Mouse (Mus musculus) limb, embryonic 12.5 days (tissue): ENCODE results near the gene Insig2. TPM values are rescaled to one million over a fixed set of nuclear protein-coding genes. Genes with fewer than 3 reads are reported as not detected.

Experiments used
- ATAC-seq: fragments of 200-750 bp; cut with Nextera tagmentation; 2 replicates; pipeline ENCODE4 v1.8.0; 2017; ENCODE audit warnings: low read depth, moderate TSS enrichment; ENCODE audit not compliant: insufficient number of reproducible peaks, insufficient read depth, low FRiP score, low TSS enrichment
- H3K27ac ChIP-seq: fragments of 300-500 bp; sonication (generic); 2 replicates; pipeline ENCODE4 v1.5.1; 2016; ENCODE audit warnings: mild to moderate bottlenecking, moderate library complexity
- H3K27me3 ChIP-seq: fragments of 300-500 bp; sonication (generic); 2 replicates; pipeline ENCODE4 v1.6.1; 2016; ENCODE audit warnings: mild to moderate bottlenecking, moderate library complexity
- H3K36me3 ChIP-seq: fragments of 300-500 bp; sonication (generic); 2 replicates; pipeline ENCODE4 v1.6.1; 2016; ENCODE audit warnings: mild to moderate bottlenecking, moderate library complexity
- H3K4me1 ChIP-seq: fragments of 300-500 bp; sonication (generic); replicated peaks from 2 replicates; pipeline ENCODE4 v1.6.1; 2016
- H3K4me2 ChIP-seq: fragments of 300-500 bp; sonication (generic); 2 replicates; pipeline ENCODE4 v1.6.1; 2016; ENCODE audit warnings: mild to moderate bottlenecking, moderate library complexity
- H3K4me3 ChIP-seq: fragments of 300-500 bp; sonication (generic); replicated peaks from 2 replicates; pipeline ENCODE4 v1.5.1; 2016; ENCODE audit warnings: mild to moderate bottlenecking
- H3K9ac ChIP-seq: fragments of 300-500 bp; sonication (generic); replicated peaks from 2 replicates; pipeline ENCODE4 v1.6.1; 2016; ENCODE audit warnings: mild to moderate bottlenecking, moderate library complexity
- H3K9me3 ChIP-seq: fragments of 300-500 bp; sonication (generic); 2 replicates; pipeline ENCODE4 v1.6.1; 2016; ENCODE audit warnings: mild to moderate bottlenecking, moderate library complexity
- WGBS: fragments of 180-500 bp; shearing (Covaris S2); methylation state at CpG from one replicate; pipeline ENCODE4 v1.1.7; 2016; 5-methylcytosine and 5-hydroxymethylcytosine counted together
- polyA plus RNA-seq: library from polyadenylated mRNA; unstranded; fragments of >200 nt; fragmentation: Nextera tagmentation; extraction: Ambion mirVana; gene quantifications from 2 replicates; pipeline ENCODE4 v1.2.1, GENCODE M21; 2016

Gene Insig2
- polyA plus RNA-seq, result 18.8 and 22.3 TPM in 2 replicates

DNA sequence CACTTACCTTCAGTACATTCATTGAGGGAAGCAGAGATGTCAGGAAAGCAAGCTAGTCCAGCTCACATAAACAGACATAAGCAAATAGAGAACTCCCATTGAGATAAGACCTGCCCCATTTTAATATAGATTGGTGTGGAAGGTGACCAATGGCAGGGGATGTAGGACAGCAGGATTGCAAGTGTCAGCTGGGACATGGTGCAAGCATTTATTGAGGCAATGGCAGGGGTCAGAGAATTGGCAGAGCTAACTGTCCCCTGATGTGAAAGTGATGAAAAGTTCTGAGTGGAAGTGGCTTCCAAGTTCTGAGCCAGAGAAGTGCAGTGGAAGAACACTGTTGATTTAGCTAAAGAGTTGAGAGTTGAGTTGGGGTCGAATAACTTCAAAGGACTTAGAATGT, at the start of gene Insig2:
TSS of gene Insig2 (minus strand) at position 105 of the 400 bp plus-strand sequence.
- Histone ChIP-seq H3K4me3 (no peak within 1 kb of the TSS), H3K4me2 (no peak within 1 kb of the TSS), H3K27me3 (no peaks in the 10 kb centered on the region), H3K4me1 (peaks cover 6% of the 10 kb centered on the region), H3K36me3 (no peaks in the 10 kb centered on the region), H3K9me3 (no peaks in the 10 kb centered on the region), H3K27ac (no peak within 1 kb of the TSS), H3K9ac (no peak within 1 kb of the TSS)
- ATAC-seq, result no peak
- 85% methylated on average over 1 of the region's 1 CpGs for WGBS

DNA sequence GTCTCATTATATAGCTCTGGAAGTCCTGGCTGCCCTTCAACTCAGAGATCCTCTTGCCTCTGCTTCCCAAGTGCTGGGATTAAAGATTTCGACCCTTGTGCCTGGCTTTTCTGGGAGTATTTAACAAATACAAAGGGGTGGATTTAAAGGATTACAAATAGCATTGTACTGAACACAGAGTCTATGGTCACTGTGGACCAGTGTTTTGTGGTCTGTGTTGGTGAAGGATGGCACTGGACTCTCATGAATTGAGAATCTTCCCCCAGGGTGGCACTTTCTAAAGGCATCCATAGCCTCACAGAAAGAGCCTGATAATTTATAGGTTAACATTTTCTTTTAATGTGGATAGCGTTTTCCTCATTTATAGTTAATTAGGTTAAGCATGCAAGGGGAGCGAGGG, 49.2 kb upstream of the Insig2 start:
- no peaks in the 10 kb centered on the region for H3K4me1 ChIP-seq
- no peak overlapping the region for H3K4me3 ChIP-seq
- WGBS, result 81% methylated on average over 3 of the region's 3 CpGs
- no peaks in the 10 kb centered on the region for H3K27me3 ChIP-seq
- H3K4me2 ChIP-seq, result no peak overlapping the region
- H3K27ac ChIP-seq, result no peak overlapping the region
- no peak for ATAC-seq
- H3K9me3 ChIP-seq, result no peaks in the 10 kb centered on the region
- H3K36me3 ChIP-seq, result no peaks in the 10 kb centered on the region
- H3K9ac ChIP-seq, result no peak overlapping the region

DNA sequence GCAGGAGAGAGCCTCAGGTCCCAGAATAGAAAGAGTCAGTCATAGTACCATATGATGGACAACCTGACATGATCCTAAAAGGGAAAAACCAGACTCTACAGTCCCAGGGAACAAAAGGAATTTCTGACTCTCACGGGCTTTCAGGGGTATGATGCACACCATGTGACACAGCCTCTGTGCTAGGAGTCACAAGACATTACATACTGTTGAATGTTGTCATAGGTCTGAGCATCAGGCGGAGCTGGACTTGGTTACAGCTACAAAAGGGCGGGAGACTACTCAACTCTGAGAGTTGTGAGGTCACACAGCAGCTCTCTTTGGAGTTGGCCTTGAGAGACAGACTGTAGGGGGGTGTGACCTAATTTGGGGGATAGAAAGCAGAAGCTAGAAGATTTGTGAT, 47.6 kb upstream of the Insig2 start:
- 82% methylated on average over 3 of the region's 3 CpGs for WGBS
- ATAC-seq, result no peak
- Histone ChIP-seq H3K36me3 (no peaks in the 10 kb centered on the region), H3K27ac (no peak overlapping the region), H3K9ac (no peak overlapping the region), H3K4me3 (no peak overlapping the region), H3K27me3 (peaks cover 2% of the 10 kb centered on the region; the same call in 1 of the 2 replicates), H3K4me2 (no peak overlapping the region), H3K9me3 (no peaks in the 10 kb centered on the region), H3K4me1 (no peaks in the 10 kb centered on the region)

DNA sequence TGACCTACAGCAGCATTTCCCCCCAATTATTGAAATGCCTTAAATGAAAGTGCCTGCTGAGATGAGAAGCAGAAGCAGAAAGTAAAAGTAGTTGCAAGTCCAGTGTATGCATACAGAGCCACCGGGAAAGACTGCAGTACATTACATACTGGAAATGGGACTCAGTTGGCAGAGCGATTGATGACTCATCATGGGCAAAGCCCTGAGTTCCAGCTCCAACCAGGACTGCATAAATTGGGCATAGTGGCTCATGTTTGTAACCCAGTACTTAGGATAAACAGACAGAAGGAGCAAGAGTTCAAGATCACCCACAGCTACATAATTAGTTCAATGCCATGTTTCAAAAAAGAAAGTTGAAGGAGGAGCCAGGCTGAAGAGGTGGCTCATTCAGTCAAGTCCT, 45.5 kb upstream of the Insig2 start:
- H3K27me3 ChIP-seq, result peaks cover 4% of the 10 kb centered on the region; the same call in 1 of the 2 replicates
- H3K4me2 ChIP-seq, result no peak overlapping the region
- H3K36me3 ChIP-seq, result no peaks in the 10 kb centered on the region
- H3K9ac ChIP-seq, result no peak overlapping the region
- H3K4me1 ChIP-seq, result no peaks in the 10 kb centered on the region
- 80% methylated on average over 2 of the region's 2 CpGs for WGBS
- no peak overlapping the region for H3K27ac ChIP-seq
- no peaks in the 10 kb centered on the region for H3K9me3 ChIP-seq
- no peak for ATAC-seq
- H3K4me3 ChIP-seq, result no peak overlapping the region

DNA sequence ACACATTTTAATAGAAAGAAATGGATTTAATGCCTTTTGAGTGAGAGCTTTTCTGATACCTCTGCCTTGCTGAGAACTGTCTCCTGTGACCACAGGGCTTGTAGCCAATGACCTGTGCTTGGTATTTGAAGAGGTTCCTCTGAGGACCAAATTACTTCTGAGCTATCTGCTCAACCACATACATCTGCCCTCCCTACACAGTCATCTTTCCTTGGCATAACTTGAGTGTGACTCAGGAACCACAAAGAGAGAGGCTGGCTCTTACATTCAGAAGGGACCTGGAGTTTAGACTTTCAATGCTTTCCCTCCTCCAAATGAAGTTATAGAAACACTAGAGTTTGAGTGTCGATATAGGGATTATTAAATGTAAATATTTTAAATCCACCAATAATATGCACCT, 45.0 kb upstream of the Insig2 start:
- H3K27ac ChIP-seq, result no peak overlapping the region
- WGBS, result 92% methylated on average over 1 of the region's 1 CpGs
- H3K4me3 ChIP-seq, result no peak overlapping the region
- peaks cover 4% of the 10 kb centered on the region; the same call in 1 of the 2 replicates for H3K27me3 ChIP-seq
- H3K9me3 ChIP-seq, result no peaks in the 10 kb centered on the region
- ATAC-seq, result no peak
- no peaks in the 10 kb centered on the region for H3K4me1 ChIP-seq
- no peak overlapping the region for H3K4me2 ChIP-seq
- no peaks in the 10 kb centered on the region for H3K36me3 ChIP-seq
- no peak overlapping the region for H3K9ac ChIP-seq

DNA sequence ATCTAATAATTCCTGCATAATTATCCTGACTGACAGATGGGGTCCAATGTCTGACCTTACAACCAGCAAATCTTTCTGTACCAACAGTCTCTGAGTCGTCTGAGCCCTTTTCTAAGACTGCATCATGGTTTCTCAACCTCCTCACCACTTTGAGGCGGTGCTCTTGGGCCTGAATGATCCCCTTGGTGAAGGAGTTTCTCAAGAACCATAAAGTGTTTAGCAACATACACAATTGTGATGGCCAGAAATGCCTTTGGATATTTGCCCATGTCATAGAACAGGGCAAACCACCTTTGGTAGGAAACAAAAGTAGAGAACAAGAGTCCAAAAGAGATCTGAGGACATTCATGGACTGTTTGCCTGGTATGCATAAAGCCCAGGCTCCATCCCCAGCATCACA, 41.2 kb upstream of the Insig2 start:
- H3K4me3 ChIP-seq, result no peak overlapping the region
- no peak overlapping the region for H3K9ac ChIP-seq
- ATAC-seq, result no peak
- no peaks in the 10 kb centered on the region for H3K36me3 ChIP-seq
- WGBS, result 84% methylated on average over 2 of the region's 2 CpGs
- H3K4me2 ChIP-seq, result no peak overlapping the region
- H3K27me3 ChIP-seq, result peaks cover 4% of the 10 kb centered on the region; the same call in 1 of the 2 replicates
- H3K4me1 ChIP-seq, result no peaks in the 10 kb centered on the region
- H3K9me3 ChIP-seq, result no peaks in the 10 kb centered on the region
- H3K27ac ChIP-seq, result no peak overlapping the region

DNA sequence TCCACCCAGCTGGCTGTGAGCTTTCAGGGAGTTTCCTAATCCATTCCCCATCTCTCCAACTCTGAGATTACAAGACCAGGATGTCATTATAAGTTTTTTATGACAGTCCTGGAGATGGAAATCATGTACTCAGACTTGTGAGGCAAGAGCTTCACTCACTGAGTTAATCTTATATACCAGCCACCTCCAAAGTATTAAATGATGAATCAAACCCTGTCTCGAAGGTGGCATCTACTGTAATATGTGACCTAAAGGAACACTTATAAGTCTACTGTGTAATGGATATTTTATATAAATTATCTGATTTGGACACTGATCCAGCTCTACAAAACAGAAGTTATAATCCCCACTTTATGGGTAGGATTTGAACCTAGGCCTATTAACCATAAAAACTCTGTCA, 40.3 kb upstream of the Insig2 start:
- Histone ChIP-seq H3K4me1 (no peaks in the 10 kb centered on the region), H3K4me2 (no peak overlapping the region), H3K9me3 (no peaks in the 10 kb centered on the region), H3K27ac (no peak overlapping the region), H3K9ac (no peak overlapping the region), H3K36me3 (no peaks in the 10 kb centered on the region), H3K4me3 (no peak overlapping the region), H3K27me3 (peaks cover 4% of the 10 kb centered on the region; the same call in 1 of the 2 replicates)
- no peak for ATAC-seq
- 88% methylated on average over 1 of the region's 1 CpGs for WGBS

DNA sequence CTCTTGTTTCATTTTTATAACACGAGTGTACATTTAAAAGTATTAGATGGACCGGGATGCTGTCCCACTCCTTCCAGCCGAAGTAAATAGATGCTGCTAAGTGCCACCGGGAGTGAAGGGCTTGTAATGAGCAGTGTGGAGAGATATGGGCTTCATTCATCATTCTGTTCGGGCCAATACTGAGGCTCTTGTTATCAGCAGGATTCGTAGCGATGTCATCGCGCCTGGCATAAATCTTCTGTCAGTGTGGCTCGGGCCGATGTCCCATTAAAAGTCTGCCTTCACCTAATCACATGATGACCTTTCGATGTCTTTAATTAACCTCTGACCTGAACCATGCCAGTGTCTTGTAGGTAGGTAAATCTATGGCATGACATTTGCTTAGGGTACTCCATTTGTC, 39.1 kb upstream of the Insig2 start:
- WGBS, result 31% methylated on average over 12 of the region's 12 CpGs

DNA sequence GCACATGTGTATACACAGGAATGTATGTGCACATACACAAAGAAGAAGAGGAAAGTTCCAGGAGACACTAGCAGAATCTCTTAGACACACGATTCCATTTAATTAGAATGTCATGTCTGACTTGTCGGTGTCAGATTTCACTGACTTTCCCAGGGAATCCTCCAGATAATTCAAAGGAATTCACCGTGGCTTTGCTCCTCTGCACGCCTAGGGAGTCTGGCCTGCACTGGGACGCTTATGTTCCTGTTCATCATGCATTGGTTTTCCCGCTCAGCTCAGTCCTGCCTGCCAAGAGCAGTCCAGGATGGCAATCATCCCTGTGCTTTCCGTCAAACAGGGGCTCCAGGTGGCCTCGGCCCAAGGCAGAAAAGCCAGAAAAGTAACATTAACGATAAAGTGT, 34.9 kb upstream of the Insig2 start:
- no peak overlapping the region for H3K9ac ChIP-seq
- H3K4me1 ChIP-seq, result no peaks in the 10 kb centered on the region
- ATAC-seq, result no peak
- no peak overlapping the region for H3K27ac ChIP-seq
- no peak overlapping the region for H3K4me2 ChIP-seq
- no peak overlapping the region for H3K4me3 ChIP-seq
- no peaks in the 10 kb centered on the region for H3K36me3 ChIP-seq
- no peaks in the 10 kb centered on the region for H3K9me3 ChIP-seq
- WGBS, result 30% methylated on average over 9 of the region's 9 CpGs
- peaks cover 5% of the 10 kb centered on the region; the same call in 1 of the 2 replicates for H3K27me3 ChIP-seq

More for the DNA sequence above, 39.1 kb upstream of the Insig2 start:
- peaks cover 4% of the 10 kb centered on the region; the same call in 1 of the 2 replicates for H3K27me3 ChIP-seq
- no peak overlapping the region for H3K4me3 ChIP-seq
- no peaks in the 10 kb centered on the region for H3K4me1 ChIP-seq
- no peak overlapping the region for H3K4me2 ChIP-seq
- H3K9ac ChIP-seq, result no peak overlapping the region
- ATAC-seq, result no peak
- no peak overlapping the region for H3K27ac ChIP-seq
- H3K9me3 ChIP-seq, result no peaks in the 10 kb centered on the region
- H3K36me3 ChIP-seq, result no peaks in the 10 kb centered on the region

DNA sequence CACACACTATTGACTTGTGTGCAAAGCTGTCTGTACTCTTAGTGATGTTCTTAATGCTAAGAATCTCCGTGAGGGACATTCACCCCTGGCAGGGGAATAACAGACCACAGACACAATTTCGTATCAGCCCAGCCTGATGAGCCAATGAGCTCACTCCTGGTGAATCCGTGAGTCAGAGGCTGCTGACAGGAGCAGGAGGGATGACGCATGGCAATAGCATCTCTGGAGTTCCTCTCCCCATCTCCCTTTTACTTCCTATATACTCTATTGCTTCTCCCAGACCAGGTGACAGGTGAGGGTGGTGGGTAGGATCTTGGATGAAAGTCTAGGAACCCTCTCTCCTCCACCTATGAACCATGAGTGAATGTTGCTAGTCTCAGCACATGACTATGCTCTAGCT, 28.2 kb upstream of the Insig2 start:
- WGBS, result 58% methylated on average over 4 of the region's 4 CpGs
- Histone ChIP-seq H3K36me3 (no peaks in the 10 kb centered on the region), H3K4me2 (no peak overlapping the region), H3K4me3 (no peak overlapping the region), H3K9ac (no peak overlapping the region), H3K27ac (no peak overlapping the region), H3K4me1 (0 out of 2 replicates have a peak, but pooled peaks cover 4% of the 10 kb centered on the region), H3K27me3 (peaks cover 15% of the 10 kb centered on the region), H3K9me3 (no peaks in the 10 kb centered on the region)
- ATAC-seq, result no peak

DNA sequence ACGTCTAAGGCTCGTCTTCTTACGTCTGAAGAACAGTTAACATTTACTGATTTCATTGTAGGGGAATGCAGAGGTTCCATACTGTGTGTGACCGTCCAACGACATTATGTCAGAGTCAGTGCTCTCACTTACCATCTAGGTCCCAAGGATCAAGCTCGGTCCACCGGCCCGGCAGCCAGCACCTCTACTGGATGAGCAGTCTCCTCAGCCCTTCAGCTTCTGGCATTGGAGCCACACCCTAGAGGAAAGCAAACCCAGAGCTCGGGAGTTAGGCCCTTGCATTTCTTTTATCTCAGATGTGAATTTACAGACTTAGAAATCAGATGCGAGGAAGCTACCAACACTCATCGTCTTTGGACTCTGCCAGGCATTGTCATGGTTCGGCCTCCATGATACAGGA, 27.3 kb upstream of the Insig2 start:
- no peaks in the 10 kb centered on the region for H3K36me3 ChIP-seq
- no peak overlapping the region for H3K27ac ChIP-seq
- H3K4me2 ChIP-seq, result no peak overlapping the region
- no peaks in the 10 kb centered on the region for H3K9me3 ChIP-seq
- 84% methylated on average over 12 of the region's 12 CpGs for WGBS
- no peak overlapping the region for H3K9ac ChIP-seq
- no peak for ATAC-seq
- H3K27me3 ChIP-seq, result peaks cover 12% of the 10 kb centered on the region
- H3K4me1 ChIP-seq, result 0 out of 2 replicates have a peak, but pooled peaks cover 4% of the 10 kb centered on the region
- no peak overlapping the region for H3K4me3 ChIP-seq

DNA sequence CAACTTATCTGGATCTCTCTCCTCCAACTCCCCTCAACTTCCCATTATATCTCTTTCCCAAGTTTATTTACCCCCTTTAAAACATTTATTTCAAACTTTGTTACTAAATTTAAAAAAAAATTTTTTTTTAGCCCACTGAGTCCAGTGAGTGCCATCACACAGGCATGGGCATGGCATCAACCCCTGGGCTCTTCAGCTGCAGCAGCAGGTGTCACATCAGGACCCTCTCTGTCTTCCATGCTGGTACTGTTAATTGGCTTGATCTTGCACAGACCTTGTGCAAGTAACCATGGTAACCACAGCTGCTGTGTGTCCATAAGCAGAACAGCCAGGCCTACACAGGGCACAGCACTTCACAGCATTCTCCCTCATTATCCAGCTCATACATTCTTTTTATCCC, 21.4 kb upstream of the Insig2 start:
- Histone ChIP-seq H3K9ac (no peak overlapping the region), H3K4me1 (no peaks in the 10 kb centered on the region), H3K4me2 (no peak overlapping the region), H3K9me3 (peaks cover 5% of the 10 kb centered on the region; the same call in 1 of the 2 replicates), H3K4me3 (no peak overlapping the region), H3K27me3 (peaks cover 6% of the 10 kb centered on the region), H3K27ac (no peak overlapping the region), H3K36me3 (no peaks in the 10 kb centered on the region)
- no peak for ATAC-seq
